Mouse (Mus musculus) spleen, postnatal 36 days (tissue): ENCODE results near the gene Kdm2b.
"Not testable (repeated sequence)": the region's sequence is repeated elsewhere in the genome, so short reads cannot be mapped to it uniquely, and the experiment has no call there.

Source experiments
- DNase-seq, 2 experiments: peaks; one replicate each; pipeline ENCODE4 v3.0.0; 2022; ENCODE audit warnings: low spot score in 2 of 2, mixed read lengths in 1 of 2

The Kdm2b gene

DNA sequence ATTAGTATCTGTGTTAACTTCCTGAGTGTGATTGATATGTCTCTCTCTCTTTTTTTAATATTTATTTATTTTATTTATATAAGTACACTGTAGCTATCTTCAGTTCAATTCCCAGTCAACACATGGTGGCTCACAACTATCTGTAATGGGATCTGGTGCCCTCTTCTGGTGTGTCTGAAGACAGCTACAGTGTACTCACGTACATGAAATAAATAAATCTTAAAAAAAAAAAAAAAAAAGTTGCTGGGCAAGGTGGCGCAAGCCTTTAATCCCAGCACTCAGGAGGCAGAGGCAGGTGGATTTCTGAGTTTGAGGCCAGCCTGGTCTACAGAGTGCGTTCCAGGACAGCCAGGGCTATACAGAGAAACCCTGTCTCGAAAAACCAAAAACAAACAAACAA, 14.9 kb downstream of the Kdm2b start:
- not testable (repeated sequence) for DNase-seq

DNA sequence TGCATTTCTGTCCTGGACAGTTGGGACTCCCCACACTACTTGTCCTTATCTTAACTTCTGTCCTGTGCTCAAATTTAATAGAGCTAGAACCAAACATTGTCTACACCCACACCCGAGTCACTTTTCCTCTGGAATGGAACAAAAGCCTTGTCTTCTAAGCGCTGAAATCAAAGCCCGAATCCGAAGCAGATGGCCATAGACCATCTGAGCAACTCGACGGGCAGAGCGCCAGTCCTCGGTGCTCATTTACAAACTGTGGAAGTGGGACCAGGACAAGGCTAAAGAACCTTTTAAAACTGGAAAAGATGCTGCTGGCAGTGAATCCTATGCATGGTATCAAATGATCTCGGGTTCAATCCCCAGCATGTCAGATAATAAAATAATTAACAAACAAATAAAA, 17.5 kb downstream of the Kdm2b start:
- no peak for DNase-seq

DNA sequence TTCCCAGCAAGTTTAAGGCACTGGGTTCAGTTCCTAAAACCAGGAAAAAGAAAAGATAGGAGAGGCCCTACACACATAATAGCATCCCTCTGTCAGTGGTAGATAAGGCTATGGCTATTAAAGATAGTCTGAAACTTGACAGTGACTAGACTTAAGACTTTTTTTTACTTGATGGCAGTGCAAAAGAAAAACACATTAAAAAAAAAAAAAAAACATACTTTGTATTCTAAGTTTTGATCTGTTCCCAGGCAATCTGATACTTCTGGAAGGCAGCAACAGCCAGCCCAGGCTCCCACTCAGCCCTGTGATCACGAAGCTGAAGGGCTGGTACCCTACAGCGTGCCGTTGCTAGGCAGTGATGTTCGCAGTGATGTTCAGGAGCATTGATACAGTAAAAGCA, 18.2 kb downstream of the Kdm2b start:
- no peak for DNase-seq

DNA sequence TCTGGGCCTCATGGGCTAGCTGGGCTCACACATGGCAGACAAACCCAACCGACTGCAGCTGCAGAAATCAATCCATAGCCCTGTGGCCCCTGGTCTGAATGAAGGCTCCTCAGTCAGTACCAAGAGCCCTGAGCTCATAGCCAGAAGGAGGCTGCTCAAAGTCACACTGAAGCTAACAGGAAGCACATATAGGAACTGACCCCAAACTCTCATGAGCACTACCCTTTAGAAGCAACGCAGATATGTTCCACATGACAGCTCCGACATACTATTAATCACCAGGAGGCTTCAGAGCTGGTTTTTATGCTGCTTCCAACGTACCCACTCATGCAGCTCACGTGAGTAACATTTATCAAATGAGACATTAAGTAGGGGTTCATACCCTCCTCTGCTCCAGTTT, 19.6 kb downstream of the Kdm2b start:
- DNase-seq = peak in 1 of 2 experiments; percentile 34

DNA sequence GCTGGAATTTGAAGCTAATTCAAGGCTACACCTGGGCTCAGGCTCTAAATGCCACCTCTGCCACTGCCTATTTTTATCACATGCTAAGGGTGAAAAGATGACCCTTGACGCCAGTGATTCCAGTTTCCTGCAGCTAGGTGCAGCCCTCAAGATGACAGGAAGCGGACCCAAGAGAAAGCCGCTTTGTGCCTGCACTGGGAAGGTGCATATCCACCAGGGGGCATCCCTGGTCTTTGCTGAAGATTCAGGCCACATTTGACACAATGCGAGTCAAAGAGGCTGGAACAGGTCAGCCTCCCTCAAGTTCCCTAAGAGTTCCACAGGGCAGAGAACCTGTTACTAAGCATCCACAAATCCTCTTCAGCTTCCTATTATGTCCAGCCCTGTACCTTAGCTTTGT, 21.3 kb downstream of the Kdm2b start:
- DNase-seq = peak; percentile 75 to 78

DNA sequence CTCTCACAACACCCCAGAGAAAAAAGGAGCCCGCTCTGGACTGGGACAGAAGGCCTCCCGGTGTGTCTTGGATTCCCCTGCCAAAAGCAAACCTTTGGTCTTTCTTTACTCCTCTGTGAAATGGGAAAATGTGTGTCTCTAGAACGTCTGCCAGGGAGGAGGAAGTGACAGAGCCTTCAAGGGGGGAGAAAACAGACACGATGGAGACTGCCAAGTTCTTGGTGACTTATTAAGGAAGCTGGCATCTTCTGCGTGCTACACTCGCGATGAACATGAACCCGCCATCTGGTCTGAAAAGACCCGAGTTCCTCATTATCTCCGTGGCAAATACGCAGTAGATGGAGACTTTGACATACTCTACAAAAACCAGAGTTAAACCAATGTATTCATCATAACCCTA, 24.2 kb downstream of the Kdm2b start:
- DNase-seq = no peak

DNA sequence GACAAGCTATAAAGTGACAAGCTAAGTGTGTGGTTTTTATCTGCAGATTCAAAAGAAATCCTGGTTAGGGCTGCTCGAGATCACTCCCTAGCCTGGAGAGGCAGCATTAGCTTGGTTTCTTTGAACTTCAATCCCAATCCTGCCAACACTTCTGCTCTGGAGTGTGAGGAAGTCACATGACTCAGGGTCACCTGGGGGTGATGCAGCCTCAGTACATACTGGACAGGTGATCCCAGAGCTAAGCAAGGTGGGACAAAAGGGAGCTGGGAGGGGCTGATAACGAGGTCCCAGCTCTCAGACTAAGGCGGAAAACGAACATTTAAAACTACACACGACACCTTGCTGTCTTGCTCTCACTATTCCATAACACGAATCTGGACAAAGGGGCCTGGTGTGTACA, 24.8 kb downstream of the Kdm2b start:
- DNase-seq = no peak

DNA sequence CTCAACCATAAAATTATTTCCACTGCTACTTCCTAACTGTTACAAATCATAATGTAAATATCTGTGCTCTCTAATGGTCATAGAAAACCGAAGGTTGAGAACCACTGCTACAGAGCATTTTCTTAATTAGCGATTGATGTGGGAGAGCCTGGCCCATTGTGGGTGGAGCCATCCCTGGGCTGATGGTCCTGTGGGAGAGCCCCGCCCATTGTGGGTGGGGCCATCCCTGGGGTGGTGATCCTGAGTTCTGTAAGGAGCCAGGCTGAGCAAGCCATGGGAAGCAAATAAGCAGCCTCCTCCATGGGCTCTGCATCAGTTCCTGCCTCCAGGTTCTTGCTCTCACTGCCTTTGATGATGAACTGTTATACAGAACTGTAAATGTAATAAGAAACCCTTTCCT, 27.7 kb downstream of the Kdm2b start:
- DNase-seq = no peak

DNA sequence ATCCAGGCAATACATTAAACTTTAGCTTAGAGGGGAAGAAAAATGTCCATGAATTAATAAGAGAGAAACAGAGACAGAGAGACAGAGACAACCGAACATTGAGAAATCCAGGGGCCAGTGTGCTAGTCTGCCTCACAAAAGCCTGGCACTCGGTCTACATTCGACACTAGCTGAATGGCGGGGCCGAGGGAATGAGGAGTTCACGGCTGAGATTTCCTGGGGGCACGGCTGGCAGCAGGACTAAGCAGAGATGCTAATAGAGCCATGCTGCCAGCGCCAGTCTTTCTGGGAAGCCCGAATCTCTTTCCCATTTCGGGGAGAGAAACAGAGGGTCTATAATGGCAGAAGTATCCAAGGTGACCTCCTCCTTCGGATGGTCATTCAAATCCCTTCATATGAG, 30.2 kb downstream of the Kdm2b start:
- no peak for DNase-seq

DNA sequence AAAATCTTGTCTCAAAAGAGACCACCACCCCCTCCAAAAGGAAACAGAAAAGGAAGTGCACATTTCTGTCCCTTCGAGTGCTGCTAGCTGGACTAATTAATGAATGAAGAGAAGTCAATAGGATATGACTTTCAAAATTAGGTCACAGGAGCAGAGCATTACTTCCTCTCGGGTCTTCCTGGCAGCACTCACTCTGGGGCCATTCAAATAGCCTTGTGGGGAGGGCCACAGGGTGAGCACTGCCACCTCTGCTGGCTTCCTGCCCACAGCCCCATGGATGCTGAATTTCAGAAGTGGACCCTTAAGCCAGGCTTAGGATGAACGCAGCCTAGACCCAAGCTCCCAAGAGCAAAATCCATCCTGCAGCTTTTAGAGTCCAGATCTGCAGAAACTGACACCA, 33.6 kb downstream of the Kdm2b start:
- DNase-seq = no peak

DNA sequence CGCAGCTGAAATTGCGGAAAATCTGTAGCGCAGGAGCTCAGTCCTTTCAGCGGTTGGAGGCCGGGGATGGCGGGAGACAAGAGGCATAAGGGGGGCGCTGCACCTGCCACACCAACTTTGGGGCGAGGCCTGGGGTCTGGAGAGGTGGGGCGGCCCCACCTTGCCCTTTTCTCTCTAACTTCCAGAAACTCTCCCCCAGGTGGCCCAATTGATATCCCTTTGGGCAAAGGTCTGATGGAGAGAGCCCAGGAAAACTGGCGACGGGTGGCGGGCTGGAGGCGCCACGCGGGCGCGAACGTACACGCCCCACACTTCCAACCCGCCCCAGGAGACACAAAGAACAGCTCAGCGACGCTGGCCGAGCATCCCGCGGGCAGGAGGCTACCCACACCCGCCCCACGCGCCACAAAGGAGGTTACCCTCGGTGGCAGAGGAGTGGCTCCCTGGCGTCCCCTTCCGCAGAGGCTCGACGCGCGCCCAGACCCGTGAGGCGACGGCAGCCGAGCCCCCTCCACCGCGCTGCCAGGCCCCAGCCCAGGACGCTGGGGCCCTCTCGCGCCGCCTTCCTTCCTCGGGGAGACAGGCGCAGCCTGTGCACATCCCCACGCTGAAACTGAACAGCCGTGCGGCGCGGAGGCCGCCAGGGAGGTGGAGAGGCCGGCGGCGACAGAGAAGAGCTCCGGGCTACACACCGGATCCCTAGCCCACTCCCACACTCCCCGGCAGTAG, 37.5 kb downstream of the Kdm2b start:
- peak in 1 of 2 experiments; percentile 24 for DNase-seq

DNA sequence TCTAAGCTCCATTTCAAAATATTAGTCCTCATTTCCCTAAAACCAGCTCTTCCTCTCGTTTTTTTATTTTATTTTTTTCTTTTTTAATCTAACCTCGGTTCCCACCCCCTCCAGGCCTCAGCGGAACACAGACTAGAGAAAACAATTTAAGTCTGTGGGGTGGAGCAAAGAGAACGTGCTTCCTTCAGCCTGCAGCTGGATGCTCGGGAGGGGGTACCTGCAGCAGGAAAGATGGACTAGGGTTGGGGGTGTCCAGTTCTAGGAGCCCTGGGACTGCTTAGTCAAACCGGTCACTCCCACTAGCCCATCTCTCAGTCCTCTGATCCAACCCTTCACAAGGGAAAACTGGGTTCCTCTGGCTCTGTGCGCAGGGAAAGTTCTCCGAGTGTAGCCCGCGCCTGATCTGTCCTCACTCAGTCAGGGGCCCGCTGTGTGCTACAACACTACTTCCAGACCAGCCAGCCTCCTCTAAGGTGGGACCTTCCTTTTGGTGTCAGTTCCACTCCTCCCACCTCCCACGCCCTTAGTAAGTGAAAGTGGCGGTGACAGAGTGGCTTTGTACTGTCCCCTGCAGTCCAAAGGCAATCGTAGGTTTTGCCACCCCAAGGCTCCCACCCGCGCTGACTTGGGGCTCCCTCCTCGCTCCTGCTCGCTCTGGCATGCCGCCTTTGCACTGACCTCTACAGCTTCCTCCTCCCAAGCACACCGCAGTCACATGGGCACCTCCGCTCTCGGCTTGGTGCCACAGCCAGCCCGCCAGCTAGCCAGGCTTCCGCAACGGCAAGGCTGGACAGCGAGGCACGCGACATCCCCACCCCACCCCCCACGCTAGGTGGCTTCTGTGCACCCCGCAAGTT, 38.3 kb downstream of the Kdm2b start:
- DNase-seq = peak; percentile 63 to 69

DNA sequence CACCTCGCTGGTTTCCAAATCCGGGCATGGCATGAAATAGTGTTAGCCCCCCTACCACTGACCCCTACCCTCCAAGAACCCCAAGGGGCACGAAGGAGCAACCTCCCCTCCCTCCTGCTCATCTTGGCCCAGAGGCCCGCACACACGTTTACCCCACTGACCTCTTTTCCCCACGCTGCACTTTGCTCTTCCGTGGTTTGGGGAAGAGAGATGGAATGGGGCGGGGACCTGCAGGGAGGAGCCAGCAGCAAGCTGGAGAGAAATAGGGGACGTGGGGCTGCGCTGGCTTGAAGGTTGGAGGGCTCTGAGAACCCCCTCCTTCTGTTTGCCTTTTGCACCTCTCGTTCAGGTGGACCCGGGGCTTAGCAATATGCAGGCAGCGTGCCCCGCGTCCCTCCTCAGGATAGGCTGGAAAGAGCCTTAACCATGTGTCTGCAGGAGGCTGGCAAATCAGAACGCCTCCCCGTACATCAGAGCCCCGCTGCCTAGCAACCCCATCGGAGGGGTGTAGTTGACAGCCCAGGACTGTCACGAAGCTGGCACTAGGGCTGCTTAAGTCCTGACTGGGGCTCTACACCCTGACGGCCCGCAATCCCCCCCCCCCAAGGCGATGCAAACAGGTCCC, 39.2 kb downstream of the Kdm2b start:
- no peak for DNase-seq

DNA sequence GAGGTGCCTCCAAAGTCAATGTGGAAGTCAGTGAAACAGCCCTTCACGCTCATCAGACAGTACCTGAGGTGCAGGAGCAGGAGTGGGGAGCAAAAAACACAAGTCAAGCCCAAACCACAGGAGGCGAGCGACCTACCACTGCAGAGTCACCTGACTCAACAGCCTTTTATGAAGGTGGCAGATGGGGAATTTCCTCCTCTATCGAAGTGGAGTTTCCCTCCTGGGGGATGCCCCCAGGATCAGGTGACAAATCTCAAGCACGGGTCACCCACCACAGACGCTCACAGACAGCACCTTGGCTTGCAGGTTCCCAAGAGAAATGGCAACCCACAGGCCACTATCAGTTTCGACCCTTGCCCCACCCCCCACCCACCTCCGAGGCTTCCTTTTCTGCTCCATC, 40.5 kb downstream of the Kdm2b start:
- peak; percentile 72 to 76 for DNase-seq

DNA sequence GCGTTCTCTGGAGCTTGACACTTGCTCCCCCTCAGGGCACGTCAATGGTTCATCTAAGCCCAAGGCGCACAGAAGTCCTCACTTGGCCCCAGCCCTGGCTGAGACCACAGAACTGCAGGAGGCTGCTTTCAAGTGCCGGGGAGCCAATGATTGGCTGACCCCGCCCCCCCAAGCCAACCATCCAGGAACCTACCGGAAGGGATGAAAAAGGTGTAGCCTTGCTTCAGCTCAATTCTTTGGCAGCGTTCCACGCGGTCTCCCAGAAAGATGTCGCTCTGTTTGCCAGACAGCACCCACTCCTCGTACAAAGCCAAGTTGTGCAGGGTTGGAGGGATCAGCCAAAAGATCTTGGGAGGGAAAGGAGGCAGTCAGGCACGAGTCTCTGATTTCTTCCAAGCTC, 42.1 kb downstream of the Kdm2b start:
- DNase-seq = no peak

DNA sequence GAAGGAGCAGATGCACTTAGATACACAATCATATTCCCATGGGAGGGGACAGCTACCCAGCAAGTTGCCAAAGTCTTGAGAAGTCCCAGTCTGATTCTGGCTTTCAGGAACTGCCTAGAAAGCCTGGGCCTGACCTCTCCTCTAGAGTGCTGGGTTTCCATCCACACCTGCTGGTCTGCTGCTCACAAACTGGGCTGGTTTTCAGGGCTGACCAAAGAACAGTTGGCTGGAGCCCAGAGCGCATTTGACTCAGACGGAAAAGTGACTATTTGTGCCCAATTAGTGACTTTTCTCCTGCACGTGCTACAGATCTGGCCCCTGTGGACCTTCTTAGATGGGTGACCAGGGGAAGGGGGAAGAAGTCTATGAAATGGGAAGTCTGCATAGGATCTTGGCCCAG, 50.9 kb downstream of the Kdm2b start:
- no peak for DNase-seq

DNA sequence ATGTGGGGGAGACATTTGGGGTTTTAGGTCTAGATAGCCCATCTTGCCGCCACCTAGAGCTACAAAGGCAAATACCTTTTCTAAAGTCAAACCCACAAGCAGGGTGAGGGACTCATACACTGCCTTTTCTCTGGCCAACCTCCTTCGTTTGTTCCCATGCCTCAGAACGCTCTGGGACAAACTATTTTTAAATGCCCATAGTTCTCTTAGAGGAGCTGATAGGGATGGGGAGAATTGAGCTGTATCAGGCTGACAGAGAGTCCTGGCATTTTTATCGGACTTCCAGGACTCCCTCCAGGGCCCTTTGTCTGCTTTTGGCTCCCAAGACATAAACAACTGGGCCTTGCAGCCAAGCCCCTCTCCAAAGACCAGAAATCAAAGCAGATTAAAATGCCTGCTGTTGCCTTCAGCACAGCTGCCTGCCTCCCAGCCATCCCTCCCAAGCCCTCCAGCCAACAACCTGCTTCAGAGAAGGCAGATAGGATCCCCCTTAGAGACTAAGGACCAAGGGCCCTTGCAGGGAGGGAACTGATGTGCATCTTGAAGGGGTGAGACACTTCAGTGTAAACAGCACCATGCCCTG, 51.6 kb downstream of the Kdm2b start:
- no peak for DNase-seq

DNA sequence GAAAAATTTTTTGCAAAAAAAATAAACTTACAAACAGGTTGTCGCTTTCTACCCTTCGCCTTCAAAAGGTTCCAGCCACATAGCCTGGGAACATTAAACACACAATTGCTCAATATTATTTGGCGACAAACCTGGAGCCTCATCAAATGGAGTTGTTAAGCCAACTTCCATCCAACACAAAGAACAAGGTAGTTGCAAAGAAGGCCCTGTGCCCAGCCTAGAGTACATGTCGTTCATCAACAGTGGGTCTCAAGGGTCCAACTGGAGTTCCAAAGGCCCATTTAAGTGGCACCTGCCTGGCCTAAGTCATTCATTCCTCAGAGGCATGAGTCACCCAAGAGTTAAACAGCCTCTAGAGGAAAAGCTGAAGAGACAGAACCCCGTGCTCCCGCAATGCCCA, 52.6 kb downstream of the Kdm2b start:
- no peak for DNase-seq

DNA sequence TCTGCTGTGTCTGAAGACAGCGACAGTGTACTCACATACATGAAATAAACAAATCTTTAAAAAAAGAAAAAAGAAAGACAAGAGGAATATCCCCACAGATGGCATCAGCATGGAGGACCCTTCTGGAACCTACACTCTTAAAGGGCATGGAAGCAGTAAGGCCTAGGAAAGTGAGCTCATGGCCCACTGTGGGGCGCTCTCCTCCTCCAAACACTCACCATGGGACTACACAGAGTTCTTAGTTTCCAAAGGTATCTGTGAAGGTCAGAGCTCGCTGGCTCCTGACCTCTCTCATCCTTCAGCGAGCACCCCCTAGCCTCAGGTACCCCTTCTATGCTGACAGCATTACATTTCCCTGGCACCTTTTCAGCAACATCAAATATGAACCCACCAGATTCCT, 53.8 kb downstream of the Kdm2b start:
- DNase-seq = no peak

DNA sequence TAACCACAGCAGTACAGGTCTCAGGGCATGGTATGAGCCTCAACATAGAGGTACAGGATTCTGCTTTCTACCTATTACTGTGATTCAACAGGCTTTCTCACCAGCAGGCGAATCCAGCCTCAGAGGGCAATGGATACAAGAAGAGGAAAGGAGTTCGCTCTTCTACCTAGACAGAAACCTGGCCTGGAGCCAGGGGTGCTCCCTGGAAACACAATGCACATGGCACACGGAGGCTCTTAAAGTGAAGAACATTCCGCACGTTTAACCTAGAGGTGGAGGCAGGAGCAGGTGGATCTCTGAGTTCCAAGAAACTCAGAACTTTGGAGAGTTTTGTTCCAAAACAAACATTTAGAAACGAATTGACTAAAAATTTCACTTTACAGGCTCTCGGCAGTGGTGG, 58.6 kb downstream of the Kdm2b start:
- no peak for DNase-seq

DNA sequence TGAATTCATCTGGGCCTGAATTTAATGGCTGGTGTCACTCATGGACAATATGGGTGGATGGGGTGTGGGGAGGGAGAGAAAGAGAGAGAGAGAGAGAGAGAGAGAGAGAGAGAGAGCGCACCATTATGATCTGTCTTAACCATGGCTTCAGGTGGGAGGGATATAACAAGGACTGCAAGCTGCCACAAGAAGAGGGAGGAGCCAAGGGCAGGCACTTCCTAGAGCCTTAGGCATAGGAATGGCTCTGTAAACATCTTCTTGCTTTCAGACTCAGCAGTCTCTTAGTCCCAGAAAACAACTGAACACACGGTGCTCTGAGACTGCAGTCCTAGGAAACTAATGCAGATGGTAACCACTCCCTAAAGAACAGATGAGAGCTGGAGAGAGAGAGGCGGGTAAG, 61.3 kb downstream of the Kdm2b start:
- DNase-seq = no peak

DNA sequence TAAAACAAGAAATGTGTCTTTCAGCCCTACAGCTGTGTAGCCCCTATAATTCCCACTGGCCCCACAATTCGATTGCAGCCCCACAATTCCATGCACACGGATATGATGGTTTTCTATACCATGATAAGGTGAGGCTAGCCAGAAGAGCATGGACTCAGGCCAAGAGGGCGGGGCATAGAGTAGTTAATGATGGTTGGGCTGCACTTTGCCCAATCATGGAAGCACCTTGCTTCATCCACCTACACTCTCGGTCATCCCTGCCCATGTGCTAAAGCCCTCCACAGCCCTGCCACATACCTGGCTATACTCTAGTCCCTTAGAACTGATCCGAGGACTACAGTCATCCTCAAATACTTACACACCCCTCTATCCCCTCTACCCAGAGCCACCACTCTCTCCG, 61.9 kb downstream of the Kdm2b start:
- no peak for DNase-seq

DNA sequence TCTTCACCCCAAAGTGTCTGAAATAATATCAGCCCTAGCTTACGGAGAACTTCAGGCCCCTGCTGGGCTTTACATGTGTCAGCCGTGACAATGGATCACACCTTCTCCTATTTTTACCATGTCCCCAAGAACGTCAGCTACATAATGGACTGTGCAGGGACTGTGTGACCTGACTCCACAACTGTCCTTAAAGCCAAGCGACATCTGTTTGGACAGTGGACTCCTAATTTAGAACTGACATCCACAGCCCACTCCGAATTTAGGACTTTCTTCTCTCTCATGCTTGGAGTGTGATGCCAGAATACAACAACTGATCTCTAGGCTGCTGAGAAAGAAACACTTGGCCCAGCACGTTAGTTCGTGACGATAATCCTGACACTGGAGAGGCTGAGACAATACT, 62.5 kb downstream of the Kdm2b start:
- no peak for DNase-seq
